Mouse (Mus musculus) liver, embryonic 12.5 days (tissue): ENCODE results near the gene Sds. TPM values are rescaled to one million over a fixed set of nuclear protein-coding genes. Genes with fewer than 3 reads are reported as not detected.

Experiments used
- ATAC-seq: fragments of 200-750 bp; cut with Nextera tagmentation; 2 replicates; pipeline ENCODE4 v1.8.0; 2017; ENCODE audit warnings: moderate number of reproducible peaks, mild to moderate bottlenecking, moderate library complexity
- H3K27ac ChIP-seq: fragments of 300-500 bp; sonication (generic); 2 replicates; pipeline ENCODE4 v1.5.1; 2016; ENCODE audit warnings: mild to moderate bottlenecking
- H3K27me3 ChIP-seq: fragments of 300-500 bp; sonication (generic); replicated peaks from 2 replicates; pipeline ENCODE4 v1.6.1; 2016; ENCODE audit warnings: mild to moderate bottlenecking, moderate library complexity
- H3K36me3 ChIP-seq: fragments of 300-500 bp; sonication (generic); 2 replicates; pipeline ENCODE4 v1.6.1; 2016; ENCODE audit warnings: mild to moderate bottlenecking, moderate library complexity
- H3K4me1 ChIP-seq: fragments of 300-500 bp; sonication (generic); 2 replicates; pipeline ENCODE4 v1.6.1; 2016
- H3K4me2 ChIP-seq: fragments of 300-500 bp; sonication (generic); 2 replicates; pipeline ENCODE4 v1.6.1; 2016; ENCODE audit warnings: mild to moderate bottlenecking, moderate library complexity
- H3K4me3 ChIP-seq: fragments of 300-500 bp; sonication (generic); 2 replicates; pipeline ENCODE4 v1.5.1; 2016; ENCODE audit warnings: mild to moderate bottlenecking, moderate library complexity
- H3K9ac ChIP-seq: fragments of 300-500 bp; sonication (generic); 2 replicates; pipeline ENCODE4 v1.6.1; 2016; ENCODE audit warnings: mild to moderate bottlenecking, moderate library complexity
- H3K9me3 ChIP-seq: fragments of 300-500 bp; sonication (generic); replicated peaks from 2 replicates; pipeline ENCODE4 v1.6.1; 2016; ENCODE audit warnings: mild to moderate bottlenecking, moderate library complexity
- WGBS: fragments of 180-500 bp; shearing (Covaris S2); methylation state at CpG from one replicate; pipeline ENCODE4 v1.1.7; 2016; ENCODE audit not compliant: insufficient replicate concordance; 5-methylcytosine and 5-hydroxymethylcytosine counted together
- polyA plus RNA-seq: library from polyadenylated mRNA; unstranded; fragments of >200 nt; fragmentation: Nextera tagmentation; extraction: Ambion mirVana; gene quantifications from 2 replicates; pipeline ENCODE4 v1.2.1, GENCODE M21; 2016

Sds gene
- polyA plus RNA-seq, 1 experiment from 2014 or later: not detected

DNA sequence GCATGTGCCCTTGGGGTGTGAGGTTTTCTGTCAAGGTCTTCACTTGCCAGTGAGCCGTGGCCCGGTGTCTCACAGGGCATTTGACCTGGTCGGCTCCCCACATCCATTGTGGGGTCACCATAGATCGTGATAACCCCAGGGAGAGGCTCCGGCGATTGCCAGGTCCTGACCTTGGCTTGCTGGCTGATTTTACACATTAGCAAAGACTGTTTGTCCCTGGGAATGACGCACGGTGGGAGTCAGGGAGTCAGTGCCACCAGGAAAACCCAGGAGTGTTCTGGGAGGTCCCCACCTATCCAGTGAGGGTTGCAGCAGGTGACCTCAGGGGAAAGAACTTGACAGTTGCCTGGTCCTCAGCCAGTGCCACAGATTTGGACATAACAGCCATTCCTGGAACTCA is 3.6 kb upstream of the Sds start, which contains the start of gene Sdsl:
Gene Sdsl (minus strand): TSS at position 41 of the 400 bp plus-strand sequence.
- WGBS: 55% methylated on average over 8 of the region's 8 CpGs
- Histone ChIP-seq H3K36me3 (no peaks in the 10 kb centered on the region), H3K27me3 (peaks cover 69% of the 10 kb centered on the region), H3K27ac (no peak within 1 kb of the TSS), H3K4me2 (no peak within 1 kb of the TSS), H3K4me1 (no peaks in the 10 kb centered on the region), H3K4me3 (no peak within 1 kb of the TSS), H3K9ac (no peak within 1 kb of the TSS), H3K9me3 (no peaks in the 10 kb centered on the region)
- no peak for ATAC-seq

DNA sequence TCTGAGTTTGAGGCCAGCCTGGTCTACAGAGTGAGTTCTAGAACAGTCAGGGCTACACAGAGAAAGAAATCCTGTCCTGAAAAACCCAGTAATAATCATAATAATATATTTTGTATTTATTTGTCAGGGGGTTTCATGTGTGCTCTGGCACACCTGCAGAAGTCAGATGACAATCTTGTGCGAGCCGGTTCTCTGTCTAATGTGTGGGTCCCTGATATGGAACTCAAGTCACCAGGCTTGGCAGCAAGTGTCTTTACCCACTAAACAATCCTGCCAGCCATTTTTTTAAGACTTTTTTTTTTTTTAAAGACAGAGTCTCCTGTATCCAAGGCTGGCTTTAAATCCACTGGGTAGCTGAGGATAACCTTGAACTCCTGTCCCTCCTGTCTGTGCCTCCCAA is 3.0 kb upstream of the Sds start:
- no peak overlapping the region for H3K27ac ChIP-seq
- WGBS: 71% methylated on average over 2 of the region's 2 CpGs

GRCm38 (mm10) chr5:120475861-120476260 is 465 bp upstream of the Sds start:
- no peak; the same call in 1 of the 2 replicates for ATAC-seq
- no peak overlapping the region for H3K9ac ChIP-seq
- peaks cover 78% of the 10 kb centered on the region for H3K27me3 ChIP-seq
- H3K9me3 ChIP-seq: no peaks in the 10 kb centered on the region
- no peak overlapping the region for H3K4me3 ChIP-seq
- H3K27ac ChIP-seq: no peak overlapping the region
- no peak overlapping the region for H3K4me2 ChIP-seq
- H3K4me1 ChIP-seq: no peaks in the 10 kb centered on the region
- WGBS: 50% methylated on average over 8 of the region's 8 CpGs
- no peaks in the 10 kb centered on the region for H3K36me3 ChIP-seq

More for the DNA sequence above, 3.0 kb upstream of the Sds start:
- H3K27me3 ChIP-seq: peaks cover 75% of the 10 kb centered on the region
- ATAC-seq: no peak
- H3K36me3 ChIP-seq: no peaks in the 10 kb centered on the region
- no peak overlapping the region for H3K9ac ChIP-seq
- no peak overlapping the region for H3K4me3 ChIP-seq
- H3K9me3 ChIP-seq: no peaks in the 10 kb centered on the region
- H3K4me1 ChIP-seq: no peaks in the 10 kb centered on the region
- H3K4me2 ChIP-seq: no peak overlapping the region

GRCm38 (mm10) chr5:120477993-120478392 is 1.7 kb downstream of the Sds start:
- Histone ChIP-seq H3K4me2 (no peak overlapping the region), H3K4me3 (no peak overlapping the region), H3K27ac (no peak overlapping the region), H3K9ac (no peak overlapping the region), H3K4me1 (no peaks in the 10 kb centered on the region), H3K27me3 (peaks cover 65% of the 10 kb centered on the region), H3K9me3 (no peaks in the 10 kb centered on the region), H3K36me3 (no peaks in the 10 kb centered on the region)
- ATAC-seq: no peak
- WGBS: 74% methylated on average over 5 of the region's 5 CpGs

GRCm38 (mm10) chr5:120479538-120479937 is 3.2 kb downstream of the Sds start:
- H3K9ac ChIP-seq: no peak overlapping the region
- no peak overlapping the region for H3K4me3 ChIP-seq
- H3K36me3 ChIP-seq: no peaks in the 10 kb centered on the region; the same call in 1 of the 2 replicates
- 54% methylated on average over 4 of the region's 4 CpGs for WGBS
- H3K4me1 ChIP-seq: no peaks in the 10 kb centered on the region
- no peaks in the 10 kb centered on the region for H3K9me3 ChIP-seq
- no peak for ATAC-seq
- H3K27me3 ChIP-seq: peaks cover 54% of the 10 kb centered on the region
- no peak overlapping the region for H3K4me2 ChIP-seq
- H3K27ac ChIP-seq: no peak overlapping the region

DNA sequence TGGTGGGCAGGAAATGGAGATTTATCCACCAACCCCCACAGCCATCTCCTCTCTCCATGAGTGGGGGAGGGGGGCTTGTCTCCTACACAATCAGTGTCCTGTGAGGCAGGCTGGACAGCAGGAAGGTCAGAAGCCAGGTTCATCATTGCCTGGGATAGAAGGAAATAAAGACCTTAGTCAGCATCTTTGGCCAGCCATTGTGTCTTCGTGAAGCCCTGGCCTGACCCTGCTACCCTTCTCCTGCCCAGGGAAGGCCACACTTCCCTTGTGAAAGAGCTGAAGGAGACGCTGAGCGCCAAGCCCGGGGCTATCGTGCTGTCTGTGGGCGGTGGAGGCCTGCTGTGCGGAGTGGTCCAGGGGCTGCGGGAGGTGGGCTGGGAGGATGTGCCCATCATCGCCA is 4.9 kb downstream of the Sds start:
- 55% methylated on average over 9 of the region's 9 CpGs for WGBS
- H3K4me3 ChIP-seq: no peak overlapping the region
- ATAC-seq: no peak

GRCm38 (mm10) chr5:120483399-120483798 is 7.1 kb downstream of the Sds start:
- H3K9me3 ChIP-seq: no peaks in the 10 kb centered on the region
- H3K9ac ChIP-seq: no peak overlapping the region
- no peaks in the 10 kb centered on the region for H3K4me1 ChIP-seq
- H3K4me2 ChIP-seq: no peak overlapping the region
- no peak overlapping the region for H3K4me3 ChIP-seq
- H3K36me3 ChIP-seq: peaks cover 38% of the 10 kb centered on the region
- H3K27ac ChIP-seq: no peak overlapping the region
- ATAC-seq: no peak
- WGBS: 78% methylated on average over 19 of the region's 19 CpGs
- H3K27me3 ChIP-seq: peaks cover 17% of the 10 kb centered on the region

More for the DNA sequence above, 4.9 kb downstream of the Sds start:
- no peak overlapping the region for H3K4me2 ChIP-seq
- H3K36me3 ChIP-seq: peaks cover 17% of the 10 kb centered on the region
- H3K27ac ChIP-seq: no peak overlapping the region
- peaks cover 39% of the 10 kb centered on the region for H3K27me3 ChIP-seq
- no peak overlapping the region for H3K9ac ChIP-seq
- H3K4me1 ChIP-seq: no peaks in the 10 kb centered on the region
- no peaks in the 10 kb centered on the region for H3K9me3 ChIP-seq

GRCm38 (mm10) chr5:120487844-120488243 is 11.5 kb downstream of the Sds start:
- H3K9me3 ChIP-seq: no peaks in the 10 kb centered on the region
- peaks cover 64% of the 10 kb centered on the region for H3K36me3 ChIP-seq
- no peaks in the 10 kb centered on the region for H3K27me3 ChIP-seq
- H3K4me1 ChIP-seq: 0 out of 2 replicates have a peak, but pooled peaks cover 5% of the 10 kb centered on the region
- H3K27ac ChIP-seq: no peak overlapping the region
- no peak overlapping the region for H3K4me2 ChIP-seq
- ATAC-seq: no peak
- 75% methylated on average over 8 of the region's 8 CpGs for WGBS
- H3K4me3 ChIP-seq: no peak overlapping the region
- no peak overlapping the region for H3K9ac ChIP-seq

DNA sequence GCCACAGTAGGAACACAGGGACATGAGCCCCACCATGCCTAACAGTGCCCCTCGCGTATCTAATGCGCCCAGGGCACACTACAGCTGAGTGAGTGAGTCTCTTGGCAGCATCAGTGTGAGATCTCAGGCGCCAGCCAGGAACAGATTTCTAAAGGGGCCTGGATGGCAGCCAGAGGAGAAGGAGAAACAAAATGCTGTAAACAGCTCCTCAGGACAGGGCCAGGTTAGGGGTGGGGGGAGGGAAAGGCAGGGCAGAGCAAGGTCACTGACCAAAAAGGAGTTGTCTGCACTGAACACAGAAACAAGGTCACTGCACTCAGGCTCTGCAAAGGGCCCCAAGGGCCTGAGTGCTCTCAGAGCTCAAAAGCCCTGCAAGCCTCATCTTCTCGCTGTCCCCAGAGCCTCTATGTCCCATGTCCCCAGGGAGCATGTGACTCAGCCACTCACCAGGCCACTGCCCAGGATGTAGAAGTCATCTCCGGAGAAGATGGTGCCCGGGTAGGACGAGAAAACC is 14.4 kb downstream of the Sds start:
- Histone ChIP-seq H3K4me1 (0 out of 2 replicates have a peak, but pooled peaks cover 5% of the 10 kb centered on the region), H3K9ac (no peak overlapping the region), H3K27ac (no peak overlapping the region), H3K4me2 (no peak overlapping the region), H3K9me3 (no peaks in the 10 kb centered on the region), H3K27me3 (no peaks in the 10 kb centered on the region), H3K4me3 (no peak overlapping the region), H3K36me3 (peaks cover 75% of the 10 kb centered on the region)
- no peak for ATAC-seq
- 76% methylated on average over 8 of the region's 8 CpGs for WGBS

GRCm38 (mm10) chr5:120492437-120492836 is 16.1 kb downstream of the Sds start:
- Histone ChIP-seq H3K4me3 (no peak overlapping the region), H3K27ac (no peak overlapping the region)
- WGBS: 72% methylated on average over 11 of the region's 11 CpGs

DNA sequence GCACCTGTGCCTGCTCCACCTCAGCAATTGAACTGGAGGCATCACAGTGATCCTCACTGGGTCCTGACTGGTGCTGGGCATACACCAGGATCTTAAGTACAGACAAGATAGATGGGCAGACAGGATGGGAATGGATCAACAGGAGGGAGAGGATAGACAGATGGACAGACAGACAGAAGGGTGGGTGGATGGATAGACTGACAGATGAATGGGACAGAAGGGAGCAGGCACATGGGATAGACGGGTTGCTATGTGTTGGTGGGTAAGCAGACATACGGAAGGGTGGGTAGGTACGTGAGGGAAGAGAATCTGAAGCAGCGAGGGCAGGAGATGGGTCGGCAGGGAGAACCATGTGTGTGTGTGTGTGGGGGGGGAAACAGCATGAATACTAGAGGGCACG is 17.1 kb downstream of the Sds start:
- H3K4me2 ChIP-seq: no peak overlapping the region
- WGBS: 79% methylated on average over 6 of the region's 6 CpGs
- no peaks in the 10 kb centered on the region for H3K9me3 ChIP-seq
- H3K36me3 ChIP-seq: peaks cover 61% of the 10 kb centered on the region
- no peak overlapping the region for H3K9ac ChIP-seq
- no peaks in the 10 kb centered on the region for H3K27me3 ChIP-seq
- ATAC-seq: no peak
- H3K4me3 ChIP-seq: no peak overlapping the region
- H3K4me1 ChIP-seq: peaks cover 5% of the 10 kb centered on the region; the same call in 1 of the 2 replicates
- H3K27ac ChIP-seq: no peak overlapping the region

More at GRCm38 (mm10) chr5:120492437-120492836, 16.1 kb downstream of the Sds start:
- Histone ChIP-seq H3K9ac (no peak overlapping the region), H3K4me1 (0 out of 2 replicates have a peak, but pooled peaks cover 5% of the 10 kb centered on the region), H3K9me3 (no peaks in the 10 kb centered on the region), H3K27me3 (no peaks in the 10 kb centered on the region), H3K4me2 (no peak overlapping the region), H3K36me3 (peaks cover 64% of the 10 kb centered on the region)
- ATAC-seq: no peak

DNA sequence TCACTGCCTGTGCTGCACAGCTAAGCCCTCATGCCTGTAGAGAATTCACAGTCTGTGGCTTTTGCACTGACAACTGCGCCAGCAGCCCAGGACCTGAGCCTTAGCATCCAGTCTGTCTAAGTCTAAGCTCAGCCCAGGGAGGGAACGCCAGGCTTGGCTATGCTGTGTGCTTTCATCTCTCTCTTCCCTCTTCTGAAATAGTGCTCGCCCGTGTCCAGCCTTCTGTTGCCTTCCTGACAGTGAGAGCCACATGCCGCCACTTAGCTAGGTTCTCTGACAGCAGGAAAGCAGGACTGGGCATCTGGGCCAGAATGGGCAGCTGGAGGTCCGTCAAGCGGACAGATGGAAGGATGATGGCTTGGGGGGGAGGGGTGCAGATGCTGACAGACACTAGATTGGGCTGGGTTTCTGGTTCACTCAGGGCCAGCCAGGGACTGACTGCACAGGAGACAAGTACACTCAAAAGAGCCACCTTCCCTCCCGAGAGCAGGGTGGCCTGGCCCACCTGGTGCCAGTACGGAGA is 17.6 kb downstream of the Sds start:
- Histone ChIP-seq H3K27ac (no peak overlapping the region), H3K4me3 (no peak overlapping the region), H3K9me3 (no peaks in the 10 kb centered on the region), H3K36me3 (peaks cover 61% of the 10 kb centered on the region), H3K27me3 (no peaks in the 10 kb centered on the region), H3K4me2 (no peak overlapping the region), H3K4me1 (peaks cover 5% of the 10 kb centered on the region; the same call in 1 of the 2 replicates), H3K9ac (no peak overlapping the region)
- no peak for ATAC-seq
- WGBS: 86% methylated on average over 9 of the region's 9 CpGs
